Mouse (Mus musculus) liver, embryonic 14 days (tissue): ENCODE measurements around the gene Amer3. TPM values are rescaled to one million over a fixed set of nuclear protein-coding genes. Genes with fewer than 3 reads are reported as not detected.

Experiments used
- polyA plus RNA-seq: library from polyadenylated mRNA; depleted of rRNA; stranded (reverse); fragments of >200 nt; gene quantifications from 2 replicates; pipeline ENCODE4 v1.2.3, GENCODE M21; 2012; rRNA removed

Amer3 gene
- 0.01 TPM in 1 of 2 replicates, not detected in the other for polyA plus RNA-seq

DNA sequence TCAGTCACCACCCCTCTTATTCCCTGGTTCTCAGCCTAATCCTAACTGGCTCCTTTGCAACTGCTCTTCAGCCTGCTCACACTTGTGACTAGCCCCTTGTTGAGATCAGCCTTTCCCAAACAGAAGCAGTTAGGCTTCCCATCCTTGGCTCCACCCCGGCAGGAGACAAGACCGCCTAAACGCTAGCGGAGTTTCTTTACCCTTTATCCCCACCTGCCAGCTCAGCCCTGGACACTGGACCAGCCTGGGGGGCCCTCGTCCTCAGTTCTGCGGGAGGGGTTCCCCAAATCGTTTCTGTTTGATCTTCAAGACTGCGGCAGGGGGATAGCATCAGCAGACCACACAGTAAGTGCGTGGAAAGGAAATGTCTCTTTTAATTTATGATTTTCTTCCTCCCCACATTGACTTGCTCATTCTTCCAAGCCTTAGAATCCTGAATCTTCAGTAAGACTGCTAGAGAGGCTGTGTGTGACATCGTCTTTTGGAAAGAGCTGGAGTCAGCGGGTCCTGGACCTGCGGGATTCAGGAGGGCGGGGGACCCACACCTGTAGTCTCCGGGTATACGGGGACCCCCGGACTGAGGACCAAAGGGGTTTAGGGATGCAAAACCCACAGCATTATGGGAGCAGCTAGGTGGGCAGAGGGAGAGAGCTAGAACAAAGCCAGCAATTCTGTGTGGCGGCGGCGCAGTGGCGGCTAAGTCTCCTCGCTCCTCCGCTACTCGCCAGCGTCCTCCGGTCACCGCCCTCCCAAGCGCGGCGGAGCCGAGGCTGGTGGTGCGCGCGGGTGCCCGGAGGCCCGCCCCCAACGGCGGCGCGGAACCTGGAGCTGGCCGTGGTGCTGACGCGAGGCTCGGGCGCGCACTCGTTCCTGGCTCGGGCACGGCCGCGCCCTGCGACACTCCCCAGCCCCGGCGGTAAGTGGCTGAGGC is at the start of gene Amer3:
Gene Amer3, plus strand, starts transcription at position 807 of the 931 bp plus-strand sequence.

DNA sequence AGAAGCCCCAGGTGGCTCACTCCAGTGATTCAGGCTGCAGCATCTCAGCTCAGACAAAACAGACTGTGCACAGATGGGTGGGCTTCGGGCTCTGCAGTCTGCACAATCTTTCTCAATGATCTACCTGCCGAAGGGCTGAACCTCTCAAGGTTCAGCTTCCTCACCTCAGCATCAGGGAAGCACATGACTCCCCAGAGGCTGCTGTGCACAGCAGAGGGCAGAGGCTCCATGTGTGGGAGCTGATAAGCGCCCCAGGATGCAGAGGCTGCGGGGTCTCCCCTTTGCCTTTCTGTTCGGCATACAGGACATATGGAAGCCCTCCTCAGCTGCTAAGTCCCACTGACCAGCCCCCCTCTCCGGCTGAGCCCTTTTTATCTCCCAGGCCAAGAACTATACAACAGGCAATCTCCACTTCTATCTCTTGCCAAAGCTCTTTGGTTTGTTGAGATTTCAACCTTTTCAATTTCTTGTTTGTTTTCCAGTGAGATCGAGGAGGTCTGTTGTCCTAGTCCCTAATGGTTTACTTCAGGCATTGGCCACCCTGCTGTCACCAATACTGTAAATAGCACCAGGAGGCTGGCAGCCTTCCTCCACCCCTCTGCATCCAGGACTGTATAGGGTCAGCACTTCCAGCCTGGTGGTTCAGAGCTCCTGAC is 44.3 kb upstream of the Amer3 start, which contains the start of gene Cfc1:
Gene Cfc1, plus strand, starts transcription at position 606 of the 656 bp plus-strand sequence.

DNA sequence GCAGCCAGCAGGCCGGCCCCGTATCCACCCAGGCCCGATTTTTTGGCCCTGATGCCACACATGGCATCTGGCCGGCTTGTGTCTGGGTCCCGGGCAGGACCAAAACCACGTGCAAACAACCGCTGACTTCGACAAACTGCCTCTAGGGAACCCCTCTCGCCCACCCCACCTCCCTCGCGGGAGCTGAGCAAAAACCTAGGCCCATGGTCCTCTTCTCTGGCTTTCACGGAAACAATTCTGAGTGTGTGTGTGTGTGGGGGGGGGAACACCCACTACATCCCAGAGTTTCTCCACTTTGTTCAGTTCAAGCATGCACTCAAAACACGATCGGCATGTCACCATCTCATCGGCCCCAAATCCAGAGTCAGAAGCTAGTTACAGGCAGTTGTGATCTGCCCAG is 18.6 kb upstream of the Amer3 start, which contains the start of gene Prss40:
Gene Prss40, minus strand, starts transcription at position 101 of the 400 bp plus-strand sequence.

Other genes starting within 250 kb of the Amer3 start
- gene Ccdc115, start 140.0 kb upstream of the Amer3 start, polyA plus RNA-seq = 21.4 and 23.2 TPM in 2 replicates
- gene Imp4, start 139.8 kb upstream of the Amer3 start, polyA plus RNA-seq = 20.4 and 24.3 TPM in 2 replicates
- gene Ptpn18, start 119.9 kb upstream of the Amer3 start, polyA plus RNA-seq = 17.9 and 24.0 TPM in 2 replicates
- 0.02 TPM in 1 of 2 replicates, not detected in the other for gene Prss39, start 81.2 kb upstream of the Amer3 start, polyA plus RNA-seq
- not detected in 2 replicates for gene Cfc1, start 44.0 kb upstream of the Amer3 start, polyA plus RNA-seq
- not detected in 2 replicates for gene Prss40, start 18.7 kb upstream of the Amer3 start, polyA plus RNA-seq